Mouse (Mus musculus) E14TG2a.4 (cell line): Measurements from ENCODE around the gene Sema5b.
A peak's percentile ranks its signal among the peaks of the same experiment; 100 is the strongest.

Experiments
- H3K27me3 ChIP-seq: 2 replicates; pipeline ENCODE4 v1.6.1; 2014; ENCODE audit warnings: low read length, control low read depth; ENCODE audit not compliant: insufficient read depth
- H3K36me3 ChIP-seq: 2 replicates; pipeline ENCODE4 v1.6.1; 2014; ENCODE audit warnings: low read length, control low read depth; ENCODE audit not compliant: insufficient read depth
- H3K4me1 ChIP-seq: replicated peaks from 2 replicates; pipeline ENCODE4 v1.6.1; 2014; ENCODE audit warnings: low read depth, low read length, control low read depth
- H3K4me3 ChIP-seq: replicated peaks from 2 replicates; pipeline ENCODE4 v1.5.1; 2014; ENCODE audit warnings: mild to moderate bottlenecking, low read length
- H3K9me3 ChIP-seq: 2 replicates; pipeline ENCODE4 v1.6.1; 2014; ENCODE audit warnings: low read length, control low read depth
- CTCF ChIP-seq: conservative IDR thresholded peaks from 2 replicates; pipeline ENCODE4 v1.5.1; 2014; ENCODE audit warnings: low read length
- NANOG ChIP-seq: IDR thresholded peaks from 2 replicates; pipeline ENCODE4 v1.6.1; 2014; ENCODE audit warnings: borderline replicate concordance, low read length, mixed read lengths
- POU5F1 ChIP-seq: IDR thresholded peaks from 2 replicates; pipeline ENCODE4 v1.6.1; 2014; ENCODE audit warnings: low read length, borderline replicate concordance

Sema5b gene

GRCm38 (mm10) chr16:35603729-35604522 lies 63.0 kb downstream of the Sema5b start:
- Histone ChIP-seq H3K4me1 (peaks cover 77% of the 10 kb centered on the region), H3K4me3 (no peak overlapping the region), H3K9me3 (no peaks in the 10 kb centered on the region), H3K36me3 (no peaks in the 10 kb centered on the region), H3K27me3 (peaks cover 25% of the 10 kb centered on the region)
- no peak for TF ChIP-seq NANOG
- no peak for TF ChIP-seq POU5F1
- TF ChIP-seq CTCF = no peak

- Histone ChIP-seq H3K27me3 (peaks cover 18% of the 10 kb centered on the region), H3K36me3 (no peaks in the 10 kb centered on the region), H3K4me3 (no peak overlapping the region), H3K4me1 (peaks cover 48% of the 10 kb centered on the region), H3K9me3 (no peaks in the 10 kb centered on the region)
- no peak for TF ChIP-seq CTCF
- no peak for TF ChIP-seq NANOG
- no peak for TF ChIP-seq POU5F1
These were observed 66.3 kb downstream of the Sema5b start for GRCm38 (mm10) chr16:35607250-35607649.

GRCm38 (mm10) chr16:35608244-35608643 lies 67.3 kb downstream of the Sema5b start:
- Histone ChIP-seq H3K4me1 (peaks cover 42% of the 10 kb centered on the region), H3K4me3 (no peak overlapping the region), H3K36me3 (no peaks in the 10 kb centered on the region), H3K9me3 (no peaks in the 10 kb centered on the region), H3K27me3 (peaks cover 15% of the 10 kb centered on the region; the same call in 1 of the 2 replicates)
- no peak for TF ChIP-seq POU5F1
- no peak for TF ChIP-seq CTCF
- TF ChIP-seq NANOG = no peak

GRCm38 (mm10) chr16:35609561-35609960 lies 68.6 kb downstream of the Sema5b start:
- Histone ChIP-seq H3K9me3 (no peaks in the 10 kb centered on the region), H3K27me3 (peaks cover 12% of the 10 kb centered on the region; the same call in 1 of the 2 replicates), H3K36me3 (no peaks in the 10 kb centered on the region), H3K4me1 (peaks cover 41% of the 10 kb centered on the region), H3K4me3 (no peak overlapping the region)
- TF ChIP-seq POU5F1 (no peak), NANOG (no peak), CTCF (no peak)

- H3K27me3 ChIP-seq = peaks cover 10% of the 10 kb centered on the region; the same call in 1 of the 2 replicates
- H3K9me3 ChIP-seq = no peaks in the 10 kb centered on the region
- peaks cover 19% of the 10 kb centered on the region for H3K4me1 ChIP-seq
- no peaks in the 10 kb centered on the region for H3K36me3 ChIP-seq
- H3K4me3 ChIP-seq = peak overlapping the region; percentile 69
- TF ChIP-seq POU5F1 (no peak), CTCF (no peak), NANOG (no peak)
These were observed 73.2 kb downstream of the Sema5b start for GRCm38 (mm10) chr16:35613851-35614804.

GRCm38 (mm10) chr16:35617732-35618131 lies 76.8 kb downstream of the Sema5b start:
- H3K27me3 ChIP-seq = peaks cover 13% of the 10 kb centered on the region; the same call in 1 of the 2 replicates
- H3K9me3 ChIP-seq = no peaks in the 10 kb centered on the region
- no peak overlapping the region for H3K4me3 ChIP-seq
- TF ChIP-seq NANOG (no peak), CTCF (no peak), POU5F1 (no peak)
- peaks cover 25% of the 10 kb centered on the region for H3K4me1 ChIP-seq
- no peaks in the 10 kb centered on the region for H3K36me3 ChIP-seq

GRCm38 (mm10) chr16:35623026-35623425 lies 82.1 kb downstream of the Sema5b start:
- no peaks in the 10 kb centered on the region for H3K36me3 ChIP-seq
- H3K9me3 ChIP-seq = no peaks in the 10 kb centered on the region
- peaks cover 46% of the 10 kb centered on the region for H3K4me1 ChIP-seq
- TF ChIP-seq CTCF = no peak
- TF ChIP-seq POU5F1 = no peak
- no peak for TF ChIP-seq NANOG
- peaks cover 16% of the 10 kb centered on the region for H3K27me3 ChIP-seq
- H3K4me3 ChIP-seq = no peak overlapping the region

GRCm38 (mm10) chr16:35623986-35624385 lies 83.0 kb downstream of the Sema5b start:
- no peak overlapping the region for H3K4me3 ChIP-seq
- H3K9me3 ChIP-seq = no peaks in the 10 kb centered on the region
- peaks cover 53% of the 10 kb centered on the region for H3K4me1 ChIP-seq
- TF ChIP-seq NANOG = no peak
- TF ChIP-seq CTCF = no peak
- TF ChIP-seq POU5F1 = no peak
- peaks cover 16% of the 10 kb centered on the region for H3K27me3 ChIP-seq
- H3K36me3 ChIP-seq = no peaks in the 10 kb centered on the region
